Mouse (Mus musculus): Measurements from ENCODE around the gene Mknk2. TPM values are rescaled to one million over a fixed set of nuclear protein-coding genes. Genes with fewer than 3 reads are reported as not detected.

The Mknk2 gene
- polyA plus RNA-seq, 1 experiment: 59.3 TPM

DNA sequence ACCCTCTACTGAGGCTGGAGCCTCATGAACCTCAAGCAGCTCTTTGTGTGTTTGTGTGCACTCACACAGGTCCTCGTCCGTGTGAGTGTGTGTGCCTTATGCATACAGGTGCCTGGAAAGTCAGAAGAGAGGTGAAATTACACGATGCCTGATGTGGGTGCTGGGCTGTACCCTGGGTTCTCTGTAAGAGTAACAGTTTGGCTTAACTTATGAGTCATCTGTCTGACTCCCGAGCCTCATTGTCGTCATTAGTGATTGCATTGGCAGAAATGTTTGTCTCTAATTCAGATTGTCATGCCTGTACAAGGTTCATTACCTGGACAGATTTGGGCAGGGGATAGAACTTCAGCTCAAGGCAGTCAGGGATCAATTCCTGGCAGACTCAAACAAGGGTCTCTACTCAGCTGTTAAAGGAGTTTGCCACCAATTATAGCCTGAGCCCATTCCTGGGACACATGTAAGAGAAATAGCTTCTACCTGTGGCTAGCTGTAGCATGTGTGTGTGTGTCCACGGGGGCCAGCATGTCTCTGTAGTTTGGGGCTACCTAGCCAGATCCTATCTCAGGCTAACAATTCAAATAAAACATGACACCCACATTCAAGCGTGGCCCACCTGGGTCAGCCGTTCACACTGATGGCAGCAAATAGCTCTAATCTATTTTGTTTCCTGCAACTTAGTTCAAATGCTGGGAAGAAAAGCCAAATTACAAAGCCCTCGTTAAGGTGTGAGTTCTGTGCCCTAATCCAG is 610 bp downstream of the Mknk2 start:
- DNase-seq: peak; percentile 45 to 57
- peak overlapping the region; percentile 95 for H3K27ac ChIP-seq (ENCODE audit: insufficient read depth, low read length)
- H3K4me1 ChIP-seq (ENCODE audit: control insufficient read depth, insufficient read depth, low read length): peaks cover 49% of the 10 kb centered on the region
- peak overlapping the region; percentile 65 for H3K4me3 ChIP-seq (replicated peaks; ENCODE audit: insufficient read depth, low read depth, low read length)
- 14% methylated on average over 9 of the region's 9 CpGs for WGBS
- no peaks in the 10 kb centered on the region for H3K27me3 ChIP-seq (ENCODE audit: control insufficient read depth, insufficient read depth, low read length)
- TF ChIP-seq POLR2A (IDR thresholded peaks at IDR 0.05; ENCODE audit: borderline replicate concordance, insufficient read depth, low read length) (no peak), CTCF (IDR thresholded peaks at IDR 0.05; ENCODE audit: borderline replicate concordance, insufficient read depth, low read depth, low read length) (no peak)

DNA sequence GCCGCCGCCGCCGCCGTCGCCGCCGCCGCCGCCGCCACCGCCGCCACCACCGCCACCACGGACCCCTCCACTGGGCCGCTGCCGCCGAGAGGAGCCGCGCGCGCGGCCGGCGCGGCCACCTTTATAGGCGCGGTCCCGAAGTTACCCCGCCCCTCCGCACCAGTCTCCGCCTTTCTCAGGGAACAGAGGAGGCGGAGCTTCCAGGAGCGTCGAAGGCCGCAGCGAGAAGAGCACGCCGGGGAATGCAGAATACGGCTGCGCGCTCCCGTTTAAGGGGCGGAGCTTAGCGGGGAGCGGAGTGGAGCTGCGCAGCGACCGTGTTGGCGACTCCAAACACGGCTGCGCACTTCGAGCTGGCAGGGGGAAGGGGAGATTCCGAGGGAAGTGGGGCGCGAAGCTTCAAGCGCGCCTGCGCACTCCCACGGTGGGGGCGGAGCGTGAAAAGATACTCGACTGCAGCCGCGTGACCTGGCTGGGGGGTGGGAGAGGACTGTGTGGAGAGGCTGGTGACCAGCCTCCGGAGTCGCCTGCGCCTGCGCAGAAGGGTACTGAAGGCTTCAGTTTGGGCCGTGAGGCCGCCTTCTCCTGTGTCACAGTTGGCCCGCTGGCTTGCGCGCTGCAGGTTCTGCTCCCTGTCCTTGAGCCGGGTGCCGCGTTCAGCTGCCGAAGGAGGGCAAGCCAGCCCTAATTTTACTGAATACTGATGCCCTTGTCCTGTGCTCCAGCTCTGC is 1.5 kb downstream of the Mknk2 start:
- no peaks in the 10 kb centered on the region for H3K27me3 ChIP-seq (ENCODE audit: control insufficient read depth, insufficient read depth, low read length)
- under 1% methylated on average over 65 of the region's 78 CpGs for WGBS
- DNase-seq: peak; percentile 100
- peak overlapping the region; percentile 80 for H3K4me3 ChIP-seq (replicated peaks; ENCODE audit: insufficient read depth, low read depth, low read length)
- peak overlapping the region; percentile 95 for H3K27ac ChIP-seq (ENCODE audit: insufficient read depth, low read length)
- TF ChIP-seq CTCF (IDR thresholded peaks at IDR 0.05; ENCODE audit: borderline replicate concordance, insufficient read depth, low read depth, low read length) (no peak), POLR2A (IDR thresholded peaks at IDR 0.05; ENCODE audit: borderline replicate concordance, insufficient read depth, low read length) (peak; percentile 100)
- H3K4me1 ChIP-seq (ENCODE audit: control insufficient read depth, insufficient read depth, low read length): peaks cover 59% of the 10 kb centered on the region

DNA sequence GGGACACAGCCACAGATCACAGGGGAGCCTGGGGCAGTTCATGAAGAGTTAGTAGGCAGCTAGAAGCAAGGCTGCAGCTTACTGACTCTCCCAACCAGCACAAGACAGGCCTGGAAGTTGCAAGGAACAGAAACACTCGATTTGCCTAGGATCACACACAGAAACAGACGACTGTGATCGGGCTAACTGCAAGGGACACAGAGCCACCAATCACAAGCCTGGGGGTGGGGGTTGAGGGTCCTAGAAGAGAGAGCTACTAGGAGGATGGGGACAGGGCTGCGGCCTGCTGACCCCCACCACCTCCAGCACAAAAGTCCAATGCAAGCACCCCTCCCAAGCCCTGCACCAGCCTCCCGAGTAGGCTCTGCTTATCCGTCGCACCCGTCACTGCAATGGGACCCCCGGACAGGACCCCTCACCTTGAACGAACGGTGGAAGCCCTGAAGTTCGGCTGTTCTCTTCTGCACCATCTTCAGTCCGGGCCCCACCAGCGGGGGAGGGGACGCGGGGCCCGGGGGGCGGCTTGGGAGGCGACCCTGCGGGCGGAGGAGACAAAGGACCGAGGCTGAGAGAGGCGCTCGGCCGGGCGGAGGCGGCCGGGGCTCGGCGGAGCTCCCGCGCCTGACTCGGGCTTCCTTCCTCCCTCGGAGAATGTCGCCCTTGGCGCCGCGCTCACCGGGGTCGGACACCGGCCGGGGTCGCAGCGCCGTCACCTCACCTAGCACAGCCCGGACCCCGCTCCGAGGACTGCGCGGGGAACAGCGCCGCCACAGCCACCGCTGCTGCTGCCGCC is 2.3 kb downstream of the Mknk2 start:
- Histone ChIP-seq H3K27me3 (ENCODE audit: control insufficient read depth, insufficient read depth, low read length) (no peaks in the 10 kb centered on the region), H3K4me1 (ENCODE audit: control insufficient read depth, insufficient read depth, low read length) (peaks cover 66% of the 10 kb centered on the region), H3K27ac (ENCODE audit: insufficient read depth, low read length) (peak overlapping the region; percentile 66), H3K4me3 (replicated peaks; ENCODE audit: insufficient read depth, low read depth, low read length) (peak overlapping the region; percentile 80)
- TF ChIP-seq CTCF (IDR thresholded peaks at IDR 0.05; ENCODE audit: borderline replicate concordance, insufficient read depth, low read depth, low read length) (no peak), POLR2A (IDR thresholded peaks at IDR 0.05; ENCODE audit: borderline replicate concordance, insufficient read depth, low read length) (no peak)
- DNase-seq: peak in 1 of 2 experiments; percentile 57
- WGBS: under 1% methylated on average over 40 of the region's 54 CpGs

DNA sequence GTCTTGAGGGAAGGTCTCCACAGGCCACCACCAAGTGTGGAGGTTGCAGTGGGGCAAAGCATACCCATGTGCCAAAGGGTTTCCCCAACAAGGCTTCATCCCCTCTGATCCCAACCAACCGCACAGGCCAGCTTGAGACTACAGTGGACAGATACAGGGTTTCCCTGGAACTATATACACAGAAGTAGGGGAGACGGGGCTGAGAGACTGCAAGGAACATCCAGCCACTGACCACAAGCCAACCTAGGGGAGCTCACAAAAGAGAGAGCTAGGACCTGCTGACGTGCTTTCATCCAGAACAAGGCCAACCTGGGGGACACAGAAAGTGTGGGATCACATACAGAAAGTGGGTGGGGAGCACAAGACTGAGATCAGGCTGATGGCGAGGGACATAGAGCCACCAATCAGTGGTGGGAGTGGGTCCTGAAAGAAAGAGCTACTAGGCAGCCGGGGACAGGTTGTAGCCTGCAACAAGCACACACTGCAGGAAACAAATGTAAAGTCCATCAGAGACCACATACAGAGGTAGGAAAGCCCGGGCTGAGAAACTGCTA is 3.0 kb downstream of the Mknk2 start:
- no peak for TF ChIP-seq POLR2A (IDR thresholded peaks at IDR 0.05; ENCODE audit: borderline replicate concordance, insufficient read depth, low read length)
- TF ChIP-seq CTCF (IDR thresholded peaks at IDR 0.05; ENCODE audit: borderline replicate concordance, insufficient read depth, low read depth, low read length): no peak
- no peak for DNase-seq
- Histone ChIP-seq H3K4me1 (ENCODE audit: control insufficient read depth, insufficient read depth, low read length) (peaks cover 73% of the 10 kb centered on the region), H3K4me3 (replicated peaks; ENCODE audit: insufficient read depth, low read depth, low read length) (peak overlapping the region; percentile 80), H3K27me3 (ENCODE audit: control insufficient read depth, insufficient read depth, low read length) (no peaks in the 10 kb centered on the region), H3K27ac (ENCODE audit: insufficient read depth, low read length) (peak overlapping the region; percentile 60)
- 3% methylated on average over 6 of the region's 6 CpGs for WGBS

DNA sequence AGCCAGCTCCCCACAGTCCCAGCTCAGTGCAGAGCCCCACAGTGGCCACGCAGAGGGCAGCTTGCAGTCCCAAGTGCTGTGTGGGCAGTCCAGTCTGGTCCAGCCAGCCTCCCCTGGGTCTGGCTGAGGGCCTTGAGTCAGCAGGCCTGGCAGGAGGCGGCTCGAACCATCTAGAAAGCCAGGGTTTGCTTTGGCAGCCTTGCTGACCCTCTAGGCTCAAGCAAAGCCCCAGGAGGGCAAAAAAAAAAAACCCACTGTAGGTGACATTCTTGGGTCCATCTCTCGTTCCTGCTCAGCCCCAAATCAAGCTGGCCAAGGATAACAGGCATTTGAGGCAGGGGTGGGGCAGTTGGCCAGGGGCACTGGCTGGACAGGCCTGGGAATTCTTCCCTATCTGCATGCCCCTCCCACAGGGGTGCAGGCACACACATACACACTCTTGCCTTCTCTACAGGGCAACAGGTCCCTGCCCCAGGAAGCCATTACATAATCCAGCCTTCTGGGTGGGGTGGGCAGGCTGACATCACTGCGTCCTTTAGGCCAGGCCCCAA is 3.7 kb downstream of the Mknk2 start:
- 3% methylated on average over 5 of the region's 5 CpGs for WGBS

DNA sequence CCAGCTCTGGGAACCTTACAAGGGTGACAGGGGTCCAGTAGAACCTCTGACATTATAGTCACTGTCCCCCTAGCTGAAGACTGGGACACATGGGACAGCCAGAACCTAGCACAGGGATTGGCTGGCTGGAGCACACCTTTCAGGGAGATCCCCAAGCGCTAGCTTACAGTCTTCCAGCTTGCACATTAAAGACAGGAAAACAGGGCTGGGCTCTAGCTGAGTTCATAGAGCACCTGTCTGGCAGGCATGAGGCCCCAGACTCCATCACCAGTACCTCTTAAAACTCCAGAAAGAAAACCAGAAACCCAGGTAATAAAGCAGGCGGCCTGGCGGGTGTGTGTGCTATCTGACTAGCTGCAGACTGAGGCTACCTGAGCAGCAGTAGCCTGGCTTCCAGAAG is 4.2 kb downstream of the Mknk2 start:
- Histone ChIP-seq H3K27me3 (ENCODE audit: control insufficient read depth, insufficient read depth, low read length) (no peaks in the 10 kb centered on the region), H3K4me1 (ENCODE audit: control insufficient read depth, insufficient read depth, low read length) (peaks cover 73% of the 10 kb centered on the region), H3K4me3 (replicated peaks; ENCODE audit: insufficient read depth, low read depth, low read length) (peak overlapping the region; percentile 80), H3K27ac (ENCODE audit: insufficient read depth, low read length) (peak overlapping the region; percentile 5)
- no peak for DNase-seq
- TF ChIP-seq CTCF (IDR thresholded peaks at IDR 0.05; ENCODE audit: borderline replicate concordance, insufficient read depth, low read depth, low read length): no peak
- no peak for TF ChIP-seq POLR2A (IDR thresholded peaks at IDR 0.05; ENCODE audit: borderline replicate concordance, insufficient read depth, low read length)
- WGBS: 44% methylated on average over 3 of the region's 3 CpGs

More for the DNA sequence above, 3.7 kb downstream of the Mknk2 start:
- TF ChIP-seq POLR2A (IDR thresholded peaks at IDR 0.05; ENCODE audit: borderline replicate concordance, insufficient read depth, low read length) (no peak), CTCF (IDR thresholded peaks at IDR 0.05; ENCODE audit: borderline replicate concordance, insufficient read depth, low read depth, low read length) (no peak)
- DNase-seq: peak; percentile 58 to 65
- H3K27me3 ChIP-seq (ENCODE audit: control insufficient read depth, insufficient read depth, low read length): no peaks in the 10 kb centered on the region
- H3K4me3 ChIP-seq (replicated peaks; ENCODE audit: insufficient read depth, low read depth, low read length): peak overlapping the region; percentile 80
- H3K27ac ChIP-seq (ENCODE audit: insufficient read depth, low read length): peak overlapping the region; percentile 5
- peaks cover 73% of the 10 kb centered on the region for H3K4me1 ChIP-seq (ENCODE audit: control insufficient read depth, insufficient read depth, low read length)

All from cerebellum, adult 2 months (tissue).